Mouse (Mus musculus) natural killer cell, adult 2 months (primary cell): Measurements from ENCODE around the gene C1s1.
"Not testable (repeated sequence)": the region's sequence is repeated elsewhere in the genome, so short reads cannot be mapped to it uniquely, and the experiment has no call there.

Experiments used
- DNase-seq, 2 experiments: peaks; one replicate each; pipeline ENCODE4 v3.0.0; 2022; ENCODE audit warnings: low spot score in 2 of 2

C1s1 gene

GRCm38 (mm10) chr6:124542284-124542683, at the start of gene C1s1:
Gene C1s1 (minus strand): TSS chr6:124542359.
- DNase-seq: not testable (repeated sequence)

- DNase-seq: no peak
Measured at GRCm38 (mm10) chr6:124588771-124589170, 46.6 kb upstream of the C1s1 start.

DNA sequence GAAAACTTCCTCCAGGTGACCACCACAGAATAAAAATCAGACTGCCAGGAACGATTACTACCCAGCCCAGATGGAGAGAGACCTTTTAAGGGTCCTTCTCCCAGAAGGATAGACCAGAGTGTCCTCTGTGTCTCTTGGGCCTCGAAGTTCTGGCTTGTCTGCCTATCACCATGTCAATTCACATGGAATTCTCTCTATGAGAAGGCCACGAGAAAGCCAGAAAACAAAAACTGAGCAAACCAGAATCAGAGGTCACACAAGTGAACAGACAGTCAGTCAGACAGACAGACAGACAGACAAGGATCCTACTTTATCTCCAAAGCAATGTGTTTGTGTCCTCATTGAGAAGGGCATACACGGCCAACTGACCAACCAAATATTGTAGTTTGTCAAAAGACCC, 44.1 kb upstream of the C1s1 start:
- no peak for DNase-seq

- DNase-seq: no peak
Measured at GRCm38 (mm10) chr6:124585761-124586160, 43.6 kb upstream of the C1s1 start.

DNA sequence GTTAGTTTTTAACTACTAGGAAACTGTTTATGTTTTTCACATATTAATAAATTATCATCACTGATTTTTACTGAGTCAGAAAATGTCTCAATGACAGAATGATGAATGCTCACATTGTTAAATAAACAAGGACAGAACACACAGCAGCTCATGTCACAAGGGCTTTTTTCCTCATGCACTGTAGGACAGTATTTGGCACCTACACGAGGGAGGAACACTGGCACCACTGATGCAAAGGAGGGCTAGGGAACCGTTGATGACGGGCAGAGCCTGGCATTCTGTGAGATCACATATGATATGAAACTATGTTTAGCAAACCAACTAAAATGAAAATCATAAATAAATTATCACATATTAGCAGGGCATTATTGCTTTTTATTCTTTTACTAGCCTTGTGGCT, 42.8 kb upstream of the C1s1 start:
- no peak for DNase-seq

DNA sequence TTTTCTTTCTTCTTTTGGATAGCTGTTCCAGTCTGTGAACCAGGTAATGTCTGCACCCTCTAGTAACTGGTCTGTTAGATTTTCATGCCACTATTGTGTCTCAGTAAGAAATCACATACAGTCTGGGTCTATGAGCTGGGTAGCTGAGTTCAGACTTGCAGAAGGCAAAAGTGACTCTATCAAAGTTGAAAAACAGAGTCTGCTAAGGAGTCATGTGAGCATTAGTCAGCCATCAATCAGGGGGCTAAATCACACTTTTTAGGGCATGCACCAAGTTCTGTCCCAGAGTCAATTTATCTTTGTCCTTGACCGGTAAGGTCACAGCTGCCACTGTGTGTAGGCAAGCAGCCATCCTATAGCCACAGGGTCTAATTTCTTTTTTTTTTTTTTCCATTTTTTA, 40.1 kb upstream of the C1s1 start:
- no peak for DNase-seq

GRCm38 (mm10) chr6:124580155-124580554, 38.0 kb upstream of the C1s1 start:
- not testable (repeated sequence) for DNase-seq

DNA sequence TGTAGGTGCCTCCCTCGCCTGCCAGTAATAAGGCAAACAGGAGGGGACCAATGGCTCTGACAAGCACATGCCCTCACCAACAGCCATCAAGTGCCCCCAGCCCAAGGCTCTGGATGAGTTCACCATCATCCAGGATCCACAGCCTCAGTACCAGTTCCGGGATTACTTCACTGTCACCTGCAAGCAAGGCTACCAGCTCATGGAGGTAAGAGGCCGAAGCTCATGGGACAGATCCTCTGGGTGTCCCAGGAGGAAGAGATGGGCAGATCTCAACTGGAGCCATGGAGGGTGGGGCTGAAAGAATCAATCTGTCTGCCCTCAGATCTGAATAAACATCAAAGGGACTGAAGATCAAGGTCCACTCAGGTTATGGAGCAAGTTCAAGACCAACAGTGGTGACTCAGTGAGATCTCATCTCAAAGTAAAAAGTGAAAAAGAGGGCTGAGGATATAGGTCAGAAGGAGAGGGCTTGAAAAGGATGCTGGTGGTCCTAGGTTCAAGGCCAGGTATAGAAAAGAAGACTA, 33.1 kb upstream of the C1s1 start:
- DNase-seq: not testable (repeated sequence)

DNA sequence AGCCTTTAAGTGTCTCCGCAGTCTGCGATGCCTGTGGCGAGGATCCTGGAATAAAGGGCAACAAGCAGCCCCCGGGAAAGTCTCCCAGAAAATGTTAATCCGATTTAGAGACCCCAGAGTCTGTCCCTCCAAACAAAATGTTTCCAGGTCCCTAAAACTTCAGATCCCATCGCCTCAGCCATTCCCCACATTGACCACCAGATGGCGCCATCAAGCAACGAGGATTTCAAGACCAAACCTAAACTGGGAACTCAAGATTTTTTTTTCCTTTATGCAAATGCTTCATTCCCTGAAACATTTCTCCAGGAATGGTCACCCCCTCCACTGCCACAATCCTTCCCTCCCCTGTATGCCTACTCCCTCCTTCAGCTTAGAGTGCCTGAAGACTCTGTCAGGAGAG, 27.9 kb upstream of the C1s1 start, which contains the start of gene C1rb:
TSS of gene C1rb (plus strand) at position 269 of the 400 bp plus-strand sequence.
- DNase-seq: peak; percentile 34 to 43

- DNase-seq: not testable (repeated sequence)
Measured at GRCm38 (mm10) chr6:124561611-124562010, 19.5 kb upstream of the C1s1 start.

DNA sequence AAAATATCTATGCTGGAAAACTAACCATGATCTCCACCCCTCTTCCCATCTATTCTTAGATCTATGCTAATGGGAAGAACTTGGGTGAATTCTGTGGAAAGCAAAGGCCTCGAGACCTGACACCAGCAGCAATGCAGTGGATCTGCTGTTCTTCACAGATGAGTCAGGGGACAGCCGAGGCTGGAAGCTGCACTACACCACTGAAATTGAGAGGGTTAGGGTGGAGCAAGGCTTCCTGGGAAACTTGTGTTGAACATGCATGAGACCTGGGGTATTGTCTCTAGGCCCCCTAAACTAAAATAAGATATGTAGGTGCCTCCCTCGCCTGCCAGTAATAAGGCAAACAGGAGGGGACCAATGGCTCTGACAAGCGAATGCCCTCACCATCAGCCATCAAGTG, 19.0 kb upstream of the C1s1 start:
- DNase-seq: not testable (repeated sequence)

- DNase-seq: not testable (repeated sequence)
Measured at GRCm38 (mm10) chr6:124555956-124556355, 13.8 kb upstream of the C1s1 start.

- DNase-seq: no peak
Measured at GRCm38 (mm10) chr6:124552766-124553165, 10.6 kb upstream of the C1s1 start.

DNA sequence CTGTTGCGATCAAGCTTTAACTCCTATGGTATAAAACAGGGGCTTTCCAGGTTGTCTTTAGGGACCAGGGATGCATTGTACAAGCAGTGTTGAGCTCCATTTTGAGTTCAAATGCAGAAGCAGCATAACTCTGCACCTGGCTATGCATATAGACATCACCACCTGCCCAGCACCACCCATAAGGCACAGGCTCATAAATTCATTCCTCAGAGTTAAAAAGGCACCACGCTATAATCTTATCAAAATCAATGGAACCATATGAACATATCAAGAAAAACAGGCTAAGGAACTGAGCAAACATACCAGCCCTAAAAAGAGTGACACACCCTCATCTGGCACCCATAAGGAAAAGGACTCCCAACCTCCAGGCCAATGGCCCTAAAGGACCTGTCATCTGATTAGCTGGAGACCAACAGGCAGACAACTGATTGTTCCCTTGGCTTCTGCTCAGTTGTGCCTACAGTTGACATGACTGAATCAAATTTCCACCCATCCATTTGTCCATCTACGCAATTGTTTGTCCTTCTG, 6.9 kb upstream of the C1s1 start:
- no peak for DNase-seq

- not testable (repeated sequence) for DNase-seq
Measured at GRCm38 (mm10) chr6:124547979-124548378, 5.8 kb upstream of the C1s1 start.

DNA sequence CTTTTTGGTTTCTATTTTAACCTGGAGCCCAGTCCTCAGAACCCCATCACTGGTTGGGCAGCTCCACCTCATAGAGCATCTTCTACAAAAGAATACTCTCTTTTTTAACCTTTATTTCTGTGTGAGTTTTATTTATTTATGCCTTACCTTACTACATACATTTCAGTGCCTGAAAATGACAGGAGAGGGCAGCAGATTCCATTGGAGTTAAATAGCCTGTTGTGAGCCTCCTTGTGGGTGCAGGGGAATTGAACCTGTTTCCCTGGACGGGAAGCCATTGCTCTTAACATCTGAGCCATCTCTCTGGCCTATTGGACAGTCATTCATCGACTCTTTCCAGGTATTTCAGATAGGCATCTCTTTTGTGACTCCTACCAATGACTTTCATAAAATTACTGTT, 3.3 kb upstream of the C1s1 start:
- no peak for DNase-seq

GRCm38 (mm10) chr6:124544466-124544865, 2.3 kb upstream of the C1s1 start:
- no peak for DNase-seq

DNA sequence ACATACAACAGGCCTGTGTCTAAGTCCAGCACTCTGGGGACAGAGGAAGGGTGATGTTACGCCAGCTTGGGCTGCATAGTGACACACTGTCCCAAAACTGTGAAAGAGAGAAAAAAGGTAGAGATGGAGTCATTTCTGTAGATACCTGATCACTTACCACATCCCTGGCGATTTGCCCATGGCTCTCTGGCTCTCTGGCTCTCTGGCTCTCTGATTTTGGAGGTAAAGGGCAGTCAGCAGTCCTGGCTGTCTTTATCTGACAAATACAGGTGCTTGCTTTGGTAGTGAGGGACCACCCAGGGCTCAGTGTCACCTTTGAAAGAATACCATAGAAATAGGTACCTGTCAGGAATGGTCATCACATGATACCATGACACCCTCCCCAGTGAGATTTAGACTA, 983 bp downstream of the C1s1 start:
- DNase-seq: not testable (repeated sequence)

DNA sequence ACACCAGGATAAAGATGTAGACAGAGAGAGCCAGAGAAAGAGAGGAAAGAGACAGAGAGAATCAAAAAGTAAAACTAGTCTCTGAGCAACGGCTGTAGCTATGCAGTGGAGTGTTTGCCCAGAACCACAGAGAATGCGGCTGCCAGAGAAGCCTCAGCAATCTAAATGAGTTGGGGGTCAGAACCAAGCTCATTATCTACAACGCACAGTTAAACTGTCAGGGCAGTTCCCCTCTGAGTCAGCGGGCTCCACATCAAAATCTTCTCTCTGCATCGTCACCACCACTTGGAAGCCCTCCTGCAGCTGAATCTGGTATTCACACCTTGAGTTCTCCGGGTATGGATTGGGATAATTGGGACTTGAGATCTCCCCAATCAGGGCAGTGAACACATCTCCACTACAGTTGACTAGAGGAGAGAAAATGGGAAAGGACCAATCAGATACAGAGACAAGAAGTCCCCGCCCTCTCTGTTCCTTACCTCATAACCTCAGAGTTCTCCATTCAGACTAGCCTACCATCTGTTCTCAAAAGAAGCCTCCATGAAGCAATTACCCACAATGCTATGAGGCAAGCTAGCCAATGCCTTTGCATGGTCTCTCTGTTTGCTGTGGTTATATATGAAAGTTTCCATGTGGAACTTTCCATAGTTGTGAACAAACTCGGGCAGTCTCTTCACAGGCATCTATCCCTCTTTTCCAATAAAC, 5.9 kb downstream of the C1s1 start:
- DNase-seq: not testable (repeated sequence)

GRCm38 (mm10) chr6:124531077-124531476, 11.1 kb downstream of the C1s1 start:
- DNase-seq: no peak

DNA sequence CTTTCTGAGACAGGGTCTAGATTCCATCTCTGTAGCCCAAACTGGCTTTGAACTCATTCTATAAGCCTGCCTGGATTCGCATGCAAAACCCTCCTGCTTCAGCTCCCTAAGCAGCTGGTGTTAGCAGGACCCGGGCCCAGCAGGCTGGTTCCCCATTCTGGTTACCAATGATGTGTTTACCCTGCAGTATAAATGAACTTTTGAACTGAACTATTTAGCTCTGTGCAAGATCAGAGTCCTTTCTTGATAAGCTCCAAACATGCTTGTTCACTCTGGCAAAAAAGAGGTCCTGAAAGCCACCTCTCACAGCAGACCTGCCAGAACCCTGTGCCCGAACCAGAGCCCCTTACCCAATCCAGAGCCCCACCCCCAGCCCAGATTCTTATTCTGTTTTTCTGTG, 14.3 kb downstream of the C1s1 start:
- DNase-seq: no peak

GRCm38 (mm10) chr6:124522082-124522481, 20.1 kb downstream of the C1s1 start:
- DNase-seq: not testable (repeated sequence)

DNA sequence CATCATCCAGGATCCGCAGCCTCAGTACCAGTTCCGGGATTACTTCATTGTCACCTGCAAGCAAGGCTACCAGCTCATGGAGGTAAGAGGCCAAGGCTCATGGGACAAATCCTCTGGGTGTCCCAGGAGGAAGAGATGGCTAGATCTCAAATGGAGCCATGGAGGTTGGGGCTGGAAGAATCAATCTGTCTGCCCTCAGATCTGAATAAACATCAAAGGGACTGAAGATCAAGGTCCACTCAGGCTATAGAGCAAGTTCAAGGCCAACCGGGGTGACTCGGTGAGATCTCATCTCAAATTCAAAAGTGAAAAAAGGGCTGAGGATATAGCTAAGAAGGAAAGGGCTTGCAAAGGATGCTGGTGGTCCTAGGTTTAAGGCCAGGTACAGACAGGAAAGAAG, 24.4 kb downstream of the C1s1 start:
- not testable (repeated sequence) for DNase-seq
